Mouse (Mus musculus) C2C12 (cell line): ENCODE measurements around the gene Pold1. TPM values are rescaled to one million over a fixed set of nuclear protein-coding genes. Genes with fewer than 3 reads are reported as not detected.

ENCODE experiments used
- H3K27me3 ChIP-seq: one replicate; pipeline ENCODE4 v1.6.1; 2011; ENCODE audit not compliant: control insufficient read depth, insufficient read depth, insufficient read length
- H3K36me3 ChIP-seq: one replicate; pipeline ENCODE4 v1.6.1; 2011; ENCODE audit not compliant: control insufficient read depth, insufficient read depth
- H3K4me3 ChIP-seq: one replicate; pipeline ENCODE4 v1.5.1; 2011; ENCODE audit warnings: mild to moderate bottlenecking, control low read depth; ENCODE audit not compliant: poor library complexity, insufficient read depth, severe bottlenecking
- H3K79me2 ChIP-seq: one replicate; pipeline ENCODE4 v1.6.1; 2011; ENCODE audit not compliant: control insufficient read depth, insufficient read depth
- H3K79me3 ChIP-seq: one replicate; pipeline ENCODE4 v1.6.1; 2011; ENCODE audit warnings: low read depth, control low read depth
- H3ac ChIP-seq: one replicate; pipeline ENCODE3; 2011; ENCODE audit warnings: low read depth; ENCODE audit not compliant: control insufficient read depth, insufficient read length
- CEBPB ChIP-seq: IDR thresholded peaks from one replicate; pipeline ENCODE4 v1.6.1; 2011; ENCODE audit warnings: low read depth, mild to moderate bottlenecking, control low read depth, moderate library complexity
- CTCF ChIP-seq: IDR thresholded peaks from one replicate; pipeline ENCODE4 v1.5.1; 2011; ENCODE audit not compliant: control insufficient read depth, insufficient read depth, insufficient read length
- FOSL1 ChIP-seq: IDR thresholded peaks from one replicate; pipeline ENCODE4 v1.8.0; 2011; ENCODE audit warnings: mild to moderate bottlenecking, low read length; ENCODE audit not compliant: poor library complexity, insufficient read depth, severe bottlenecking
- MAX ChIP-seq: IDR thresholded peaks from one replicate; pipeline ENCODE4 v1.6.1; 2011; ENCODE audit warnings: mild to moderate bottlenecking, control low read depth
- MYOD1 ChIP-seq: IDR thresholded peaks from one replicate; pipeline ENCODE4 v1.6.1; 2011; ENCODE audit warnings: low read depth; ENCODE audit not compliant: control insufficient read depth, insufficient read length
- MYOG ChIP-seq: IDR thresholded peaks from one replicate; pipeline ENCODE4 v1.6.1; 2011; ENCODE audit not compliant: control insufficient read depth, insufficient read length; ENCODE audit errors: extremely low read depth
- USF1 ChIP-seq: IDR thresholded peaks from one replicate; pipeline ENCODE4 v1.6.1; 2011; ENCODE audit warnings: low read depth, mild to moderate bottlenecking, control low read depth, moderate library complexity
- polyA plus RNA-seq: library from polyadenylated mRNA; unstranded; fragments of >200 nt; fragmentation: generic; extraction: Trizol; gene quantifications from one replicate; pipeline ENCODE4 v1.2.1, GENCODE M21; 2012; ENCODE audit warnings: missing spikeins

Pold1 gene
- polyA plus RNA-seq, 1 experiment = 66.1 TPM

DNA sequence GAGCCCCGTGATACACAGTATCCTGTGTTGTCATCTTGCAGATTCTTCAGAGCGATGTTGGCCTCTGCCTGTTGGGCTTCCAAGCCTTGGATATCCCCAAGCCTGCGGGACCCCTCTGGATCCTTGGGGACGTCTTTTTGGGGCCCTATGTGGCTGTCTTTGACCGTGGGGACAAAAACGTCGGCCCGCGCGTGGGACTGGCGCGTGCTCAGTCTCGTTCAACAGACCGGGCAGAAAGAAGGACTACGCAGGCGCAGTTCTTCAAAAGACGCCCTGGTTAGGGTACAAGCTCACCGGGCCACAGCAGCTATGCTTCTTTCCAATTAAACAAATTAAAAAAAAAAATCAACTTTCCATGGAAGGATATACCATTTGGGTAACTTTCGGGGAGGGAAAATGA is 37.9 kb upstream of the Pold1 start:
- H3K4me3 ChIP-seq = no peak overlapping the region

DNA sequence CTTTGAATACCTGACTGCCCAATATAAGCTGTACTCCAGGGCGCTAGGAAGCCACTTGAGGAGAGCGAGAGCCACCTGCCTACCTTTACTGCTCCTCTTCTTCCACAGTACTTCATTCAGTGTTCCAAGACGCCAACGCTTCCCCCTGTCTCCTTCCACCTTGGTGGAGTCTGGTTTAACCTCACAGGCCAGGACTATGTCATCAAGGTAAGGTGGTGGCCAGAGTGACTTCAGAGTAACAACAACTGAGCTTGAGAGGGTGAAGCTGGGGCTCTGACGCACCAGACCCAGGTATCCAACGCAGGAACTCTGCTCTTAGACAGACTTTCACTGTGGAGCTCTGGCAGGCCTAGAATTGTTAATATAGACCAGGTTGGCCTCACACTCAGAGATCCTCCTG is 37.0 kb upstream of the Pold1 start:
- Histone ChIP-seq H3K27me3 (peaks cover 56% of the 10 kb centered on the region), H3K79me3 (no peaks in the 10 kb centered on the region), H3ac (no peak overlapping the region), H3K36me3 (no peaks in the 10 kb centered on the region), H3K79me2 (no peaks in the 10 kb centered on the region), H3K4me3 (no peak overlapping the region)
- TF ChIP-seq MYOG = no peak
- no peak for TF ChIP-seq CTCF
- TF ChIP-seq MAX = no peak
- no peak for TF ChIP-seq FOSL1
- no peak for TF ChIP-seq CEBPB
- TF ChIP-seq USF1 = no peak
- TF ChIP-seq MYOD1 = no peak

More for the DNA sequence above, 37.9 kb upstream of the Pold1 start:
- Histone ChIP-seq H3K79me3 (no peaks in the 10 kb centered on the region), H3K27me3 (peaks cover 55% of the 10 kb centered on the region), H3ac (no peak overlapping the region), H3K79me2 (no peaks in the 10 kb centered on the region), H3K36me3 (no peaks in the 10 kb centered on the region)
- TF ChIP-seq FOSL1 (no peak), USF1 (no peak), CTCF (no peak), MAX (no peak), CEBPB (no peak), MYOD1 (no peak), MYOG (no peak)

DNA sequence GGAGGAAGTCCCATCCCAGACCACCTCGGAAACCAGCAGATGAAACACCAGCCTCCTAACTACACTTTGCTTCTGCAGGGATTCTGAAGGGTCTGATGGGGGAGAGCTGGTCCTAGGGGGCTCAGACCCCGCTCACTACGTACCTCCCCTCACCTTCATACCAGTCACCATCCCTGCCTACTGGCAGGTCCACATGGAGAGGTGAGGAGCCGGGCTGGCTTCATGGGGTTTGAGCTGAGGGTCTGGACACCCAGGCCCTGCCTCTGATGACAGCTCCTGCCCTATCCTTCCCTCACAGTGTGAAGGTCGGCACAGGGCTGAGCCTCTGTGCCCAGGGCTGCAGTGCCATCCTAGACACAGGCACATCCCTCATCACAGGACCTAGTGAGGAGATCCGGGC is 36.3 kb upstream of the Pold1 start:
- Histone ChIP-seq H3K79me2 (no peaks in the 10 kb centered on the region), H3K36me3 (no peaks in the 10 kb centered on the region), H3K27me3 (peaks cover 56% of the 10 kb centered on the region), H3K4me3 (no peak overlapping the region), H3ac (no peak overlapping the region), H3K79me3 (no peaks in the 10 kb centered on the region)
- TF ChIP-seq CTCF (no peak), FOSL1 (no peak), CEBPB (no peak), MYOD1 (no peak), MYOG (no peak), USF1 (no peak), MAX (no peak)

DNA sequence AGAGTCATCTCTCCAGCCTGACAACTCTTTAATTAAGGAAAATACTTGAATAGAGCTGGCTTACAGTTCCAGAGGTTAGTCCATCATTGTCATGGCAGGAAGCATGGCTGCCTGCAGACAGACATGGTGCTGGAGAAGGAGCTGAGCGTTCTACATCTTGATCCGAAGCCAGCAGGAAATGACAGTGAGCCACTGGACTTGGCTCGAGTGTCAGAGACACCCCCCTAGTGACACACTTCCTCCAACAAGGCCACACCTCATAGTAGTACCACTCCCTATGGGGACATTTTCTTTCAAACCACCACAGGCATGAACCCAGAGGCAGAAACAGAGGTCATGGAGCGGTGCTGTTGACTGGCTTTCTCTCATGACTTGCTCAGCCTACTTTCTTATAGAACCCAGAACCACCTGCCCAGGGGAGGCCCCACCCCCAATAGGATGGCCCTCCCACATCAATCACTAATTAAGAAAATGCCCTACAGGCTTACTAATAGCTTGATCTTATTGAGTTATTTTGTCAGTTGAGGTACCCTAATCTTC is 35.7 kb upstream of the Pold1 start:
- H3K4me3 ChIP-seq = no peak overlapping the region
- H3K79me2 ChIP-seq = no peaks in the 10 kb centered on the region
- TF ChIP-seq MYOG (no peak), MYOD1 (no peak), CTCF (no peak), CEBPB (no peak), USF1 (no peak), FOSL1 (no peak), MAX (no peak)
- no peaks in the 10 kb centered on the region for H3K36me3 ChIP-seq
- H3K79me3 ChIP-seq = no peaks in the 10 kb centered on the region
- H3K27me3 ChIP-seq = peaks cover 56% of the 10 kb centered on the region
- no peak overlapping the region for H3ac ChIP-seq

DNA sequence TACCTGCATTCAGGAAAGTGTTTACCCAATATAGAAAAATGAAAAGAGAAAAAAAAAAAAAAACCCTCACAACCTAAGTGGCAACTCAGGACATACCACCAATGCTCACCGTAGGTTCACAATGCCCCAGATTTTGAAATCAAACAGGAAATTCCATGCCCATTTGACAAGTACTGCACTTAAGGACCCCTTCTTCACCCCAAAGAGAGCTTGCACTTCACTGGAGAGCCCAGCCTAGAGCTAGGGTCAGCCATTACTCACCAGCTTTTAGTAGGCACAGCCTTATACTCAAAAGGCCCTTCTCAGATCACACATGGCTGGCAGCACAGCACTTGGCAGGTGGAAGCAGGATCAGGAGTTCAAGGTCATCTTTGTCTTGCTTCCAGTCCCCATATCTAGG is 34.5 kb upstream of the Pold1 start:
- Histone ChIP-seq H3K27me3 (peaks cover 47% of the 10 kb centered on the region), H3K79me3 (no peaks in the 10 kb centered on the region), H3K36me3 (no peaks in the 10 kb centered on the region), H3K4me3 (no peak overlapping the region), H3ac (no peak overlapping the region), H3K79me2 (no peaks in the 10 kb centered on the region)
- TF ChIP-seq MYOD1 (no peak), CEBPB (no peak), MYOG (no peak), FOSL1 (no peak), USF1 (no peak)

DNA sequence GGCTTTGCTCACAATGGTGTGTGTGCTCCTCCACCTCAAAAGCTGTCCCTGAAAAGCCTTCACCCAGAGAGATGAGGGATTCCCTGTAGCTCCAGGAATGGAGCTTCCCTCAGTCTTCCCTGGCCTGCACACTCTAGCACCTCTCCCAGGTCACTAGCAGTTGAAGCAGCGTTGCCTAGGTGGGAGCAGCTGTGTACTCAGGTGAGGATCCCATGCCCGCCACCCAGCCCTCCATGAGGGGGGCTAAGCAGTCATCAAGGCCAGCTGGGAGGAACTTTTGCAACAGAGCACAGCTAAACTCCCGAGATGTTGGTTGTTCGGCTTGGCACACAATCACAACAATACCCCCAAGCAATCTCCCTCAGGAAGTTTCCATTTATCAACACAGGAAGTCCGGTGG is 34.1 kb upstream of the Pold1 start:
- H3K36me3 ChIP-seq = no peaks in the 10 kb centered on the region
- no peaks in the 10 kb centered on the region for H3K79me2 ChIP-seq
- no peak overlapping the region for H3K4me3 ChIP-seq
- H3ac ChIP-seq = no peak overlapping the region
- H3K27me3 ChIP-seq = peaks cover 43% of the 10 kb centered on the region
- no peaks in the 10 kb centered on the region for H3K79me3 ChIP-seq
- no peak for TF ChIP-seq CTCF
- no peak for TF ChIP-seq USF1
- no peak for TF ChIP-seq CEBPB
